Mouse (Mus musculus) cerebellum, adult 2 months (tissue): ENCODE measurements around the gene Ubr7. TPM values are rescaled to one million over a fixed set of nuclear protein-coding genes. Genes with fewer than 3 reads are reported as not detected.

ENCODE experiments used
- DNase-seq, 2 experiments: peaks; one replicate each; pipeline ENCODE4 v3.0.0; 2021
- H3K27ac ChIP-seq: fragments of 200-500 bp; 2 replicates; pipeline ENCODE4 v1.5.1; 2012; ENCODE audit warnings: low read length, control low read depth, inconsistent platforms; ENCODE audit not compliant: insufficient read depth
- H3K27me3 ChIP-seq: fragments of 200-500 bp; 2 replicates; pipeline ENCODE4 v1.6.1; 2012; ENCODE audit warnings: inconsistent platforms, mild to moderate bottlenecking, low read length, moderate library complexity; ENCODE audit not compliant: control insufficient read depth, insufficient read depth
- H3K4me1 ChIP-seq: fragments of 200-500 bp; 2 replicates; pipeline ENCODE4 v1.6.1; 2011; ENCODE audit warnings: low read length; ENCODE audit not compliant: control insufficient read depth, insufficient read depth
- H3K4me3 ChIP-seq: fragments of 200-500 bp; replicated peaks from 2 replicates; pipeline ENCODE3; 2011; ENCODE audit warnings: mild to moderate bottlenecking, low read depth, low read length, control low read depth; ENCODE audit not compliant: insufficient read depth
- CTCF ChIP-seq: fragments of 200-500 bp; IDR thresholded peaks from 2 replicates; pipeline ENCODE4 v1.5.1; 2011; ENCODE audit warnings: low read depth, mild to moderate bottlenecking, control low read depth, low read length, moderate library complexity, borderline replicate concordance; ENCODE audit not compliant: insufficient read depth
- POLR2A ChIP-seq: fragments of 200-500 bp; IDR thresholded peaks from 2 replicates; pipeline ENCODE4 v1.6.1; 2011; ENCODE audit warnings: low read length, control low read depth, borderline replicate concordance; ENCODE audit not compliant: insufficient read depth
- WGBS: fragments of 180-500 bp; shearing (Covaris S2); methylation state at CpG from one replicate; pipeline ENCODE4 v1.1.7; 2018; 5-methylcytosine and 5-hydroxymethylcytosine counted together
- polyA plus RNA-seq: library from polyadenylated mRNA; depleted of rRNA; stranded (reverse); fragments of >200 nt; gene quantifications from 2 replicates; pipeline ENCODE4 v1.2.3, GENCODE M21; 2012; rRNA removed

Gene Ubr7
- polyA plus RNA-seq: 24.3 and 25.5 TPM in 2 replicates

GRCm38 (mm10) chr12:102757689-102758402 is at the start of gene Ubr7, which contains the start of the genes Gm28051 and Gon7:
Gene Ubr7, plus strand, starts transcription at chr12:102757967.
Gene Gm28051, minus strand, starts transcription at chr12:102757765.
Gene Gon7, minus strand, starts transcription at chr12:102757803.
- Histone ChIP-seq H3K4me1 (peaks cover 5% of the 10 kb centered on the region), H3K27ac (0 out of 2 replicates have a peak within 1 kb of the TSS, but pooled peaks have one; percentile 23), H3K27me3 (no peaks in the 10 kb centered on the region), H3K4me3 (peak within 1 kb of the TSS; percentile 88)
- peak; percentile 96 to 97 for DNase-seq
- TF ChIP-seq POLR2A: peak; percentile 67
- TF ChIP-seq CTCF: no peak
- WGBS: under 1% methylated on average over 73 of the region's 73 CpGs

GRCm38 (mm10) chr12:102708220-102708619 is 49.5 kb upstream of the Ubr7 start:
- TF ChIP-seq CTCF (no peak), POLR2A (no peak)
- WGBS: 91% methylated on average over 11 of the region's 11 CpGs
- Histone ChIP-seq H3K27ac (no peak overlapping the region), H3K4me3 (no peak overlapping the region), H3K4me1 (peaks cover 17% of the 10 kb centered on the region; the same call in 1 of the 2 replicates), H3K27me3 (no peaks in the 10 kb centered on the region)
- DNase-seq: peak in 1 of 2 experiments; percentile 25

- Histone ChIP-seq H3K4me1 (peaks cover 17% of the 10 kb centered on the region; the same call in 1 of the 2 replicates), H3K4me3 (no peak overlapping the region), H3K27me3 (no peaks in the 10 kb centered on the region), H3K27ac (no peak overlapping the region; the same call in 1 of the 2 replicates)
- TF ChIP-seq POLR2A (no peak), CTCF (no peak)
- peak in 1 of 2 experiments; percentile 12 for DNase-seq
- 82% methylated on average over 5 of the region's 5 CpGs for WGBS
Measured at GRCm38 (mm10) chr12:102709896-102710295, 47.9 kb upstream of the Ubr7 start.

- peaks cover 17% of the 10 kb centered on the region; the same call in 1 of the 2 replicates for H3K4me1 ChIP-seq
- H3K4me3 ChIP-seq: no peak overlapping the region
- H3K27me3 ChIP-seq: no peaks in the 10 kb centered on the region
- DNase-seq: peak; percentile 92 to 95
- peak overlapping the region; percentile 8; the same call in 1 of the 2 replicates for H3K27ac ChIP-seq
- 15% methylated on average over 4 of the region's 4 CpGs for whole genome bisulfite sequencing
- TF ChIP-seq POLR2A (no peak), CTCF (no peak; the same call in 1 of the 2 replicates)
Measured at GRCm38 (mm10) chr12:102710851-102711375, 46.9 kb upstream of the Ubr7 start.

GRCm38 (mm10) chr12:102713153-102713865 is 44.5 kb upstream of the Ubr7 start:
- Histone ChIP-seq H3K27ac (no peak overlapping the region), H3K4me3 (no peak overlapping the region), H3K27me3 (no peaks in the 10 kb centered on the region), H3K4me1 (peaks cover 17% of the 10 kb centered on the region; the same call in 1 of the 2 replicates)
- WGBS: 89% methylated on average over 20 of the region's 20 CpGs
- DNase-seq: no peak
- no peak for TF ChIP-seq CTCF
- TF ChIP-seq POLR2A: no peak

- TF ChIP-seq POLR2A (no peak), CTCF (no peak)
- H3K4me3 ChIP-seq: no peak overlapping the region
- H3K4me1 ChIP-seq: peaks cover 17% of the 10 kb centered on the region; the same call in 1 of the 2 replicates
- DNase-seq: no peak
- no peaks in the 10 kb centered on the region for H3K27me3 ChIP-seq
- no peak overlapping the region for H3K27ac ChIP-seq
- 97% methylated on average over 2 of the region's 2 CpGs for WGBS
Measured at GRCm38 (mm10) chr12:102714116-102714515, 43.7 kb upstream of the Ubr7 start.

GRCm38 (mm10) chr12:102714654-102715395 is 42.9 kb upstream of the Ubr7 start:
- WGBS: 92% methylated on average over 10 of the region's 10 CpGs
- no peak for DNase-seq
- no peak for TF ChIP-seq CTCF
- TF ChIP-seq POLR2A: no peak

More at GRCm38 (mm10) chr12:102714654-102715395, 42.9 kb upstream of the Ubr7 start:
- Histone ChIP-seq H3K4me3 (no peak overlapping the region), H3K27ac (no peak overlapping the region), H3K27me3 (no peaks in the 10 kb centered on the region), H3K4me1 (peaks cover 17% of the 10 kb centered on the region; the same call in 1 of the 2 replicates)
